Comparison of ENCODE assay signal across 16 mouse cellular contexts in the genomic region with DNA sequence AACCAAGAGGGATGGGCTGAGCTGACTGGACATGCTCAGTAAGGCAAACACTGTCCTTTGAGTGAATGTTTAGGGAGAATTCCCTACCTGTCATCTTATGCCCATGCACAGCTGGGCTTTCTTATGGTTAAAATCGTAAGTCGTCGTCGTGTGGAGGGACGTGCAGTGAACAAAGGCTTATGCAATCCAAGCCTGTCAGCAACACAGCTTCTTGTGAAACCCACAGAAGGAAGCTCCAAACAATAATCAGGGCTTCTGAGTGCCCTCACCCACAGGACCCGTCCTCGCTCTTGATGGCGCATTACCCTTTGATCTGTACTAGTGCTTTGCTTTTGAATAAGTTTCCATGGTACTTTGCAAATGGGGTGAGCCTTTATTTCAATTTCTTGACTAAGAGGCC.
"Had no signal": no experiment of that assay in that cellular context is flagged by ENCODE, and none has a peak within 500 bp of the region (broad histone marks: within the 10 kb centered on the region; RNA-seq: fewer than 3 reads in every experiment).

No protein-coding gene starts in this region.

- H3K27ac ChIP-seq: layer of hippocampus, adult 2 months; limb, embryonic 15.5 days; liver, embryonic 14.5 days; neural tube, embryonic 13.5 days had no signal

- H3K27me3 ChIP-seq: limb, embryonic 15.5 days; neural tube, embryonic 13.5 days had no signal

- H3K9ac ChIP-seq: limb, embryonic 15.5 days; liver, embryonic 14.5 days; neural tube, embryonic 13.5 days had no signal

- H3K36me3 ChIP-seq: limb, embryonic 15.5 days; neural tube, embryonic 13.5 days had no signal

- DNase-seq: kidney, adult 18-20 months; kidney, postnatal 10 days; kidney, postnatal 4 days; lung, adult 2 months; midbrain, embryonic 14.5 days; retina, postnatal 1 day; right cerebral cortex, postnatal 4 days; spleen, adult 18-20 months; thymus, adult 18-20 months; thymus, postnatal 14 days had no signal

- H3K4me3 ChIP-seq: layer of hippocampus, adult 2 months; limb, embryonic 15.5 days; neural tube, embryonic 13.5 days had no signal

- H3K4me2 ChIP-seq: limb, embryonic 15.5 days; neural tube, embryonic 13.5 days had no signal

- ATAC-seq: hindbrain, embryonic 16.5 days; inflammation-experienced regulatory T-cells, adult 6 months had no signal

- H3K9me3 ChIP-seq: limb, embryonic 15.5 days; neural tube, embryonic 13.5 days had no signal
